Mouse (Mus musculus) kidney, postnatal 25 days (tissue): ENCODE measurements around the gene Usp18.

Experiments used
- DNase-seq, 2 experiments: peaks; one replicate each; pipeline ENCODE4 v3.0.0; 2021; ENCODE audit warnings: mixed read lengths in 2 of 2

Gene Usp18

DNA sequence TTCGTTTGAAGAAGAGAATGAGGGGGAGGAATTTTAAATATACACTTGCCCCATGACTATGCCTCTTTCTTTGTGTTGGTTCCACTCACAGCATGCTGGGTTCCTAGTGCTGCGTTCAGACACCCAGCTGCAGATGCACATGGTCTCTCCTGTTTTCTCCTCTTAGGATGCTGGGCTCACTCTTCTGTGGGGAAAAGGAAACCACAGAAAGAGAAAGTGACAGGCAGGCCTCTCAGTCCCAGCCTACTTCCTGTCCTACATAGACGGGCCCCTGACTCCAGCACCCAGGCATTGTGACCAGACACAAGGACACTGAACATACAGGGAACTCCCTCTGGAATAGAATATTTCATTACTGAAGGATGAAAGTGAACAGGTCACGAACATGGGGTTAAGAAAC is 19.7 kb upstream of the Usp18 start:
- DNase-seq = no peak

DNA sequence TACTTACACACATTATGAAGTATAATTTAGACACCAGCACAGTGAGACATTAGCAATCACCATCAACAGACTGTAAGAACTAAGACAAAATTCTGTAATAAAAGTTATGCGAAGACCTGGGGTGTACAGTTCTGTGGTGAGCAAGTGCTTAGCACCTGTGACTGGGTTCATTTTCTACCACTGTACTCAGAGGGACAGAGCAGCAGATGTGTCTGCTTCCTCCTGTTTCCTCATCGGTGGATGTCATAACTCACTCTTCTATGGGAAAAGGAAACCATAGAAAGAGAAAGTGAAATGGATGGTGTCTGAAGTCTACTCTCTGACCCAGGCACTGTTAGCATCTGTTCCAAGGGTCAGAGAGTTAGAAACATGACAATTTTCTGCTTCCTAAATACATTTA is 19.0 kb upstream of the Usp18 start:
- DNase-seq = no peak

DNA sequence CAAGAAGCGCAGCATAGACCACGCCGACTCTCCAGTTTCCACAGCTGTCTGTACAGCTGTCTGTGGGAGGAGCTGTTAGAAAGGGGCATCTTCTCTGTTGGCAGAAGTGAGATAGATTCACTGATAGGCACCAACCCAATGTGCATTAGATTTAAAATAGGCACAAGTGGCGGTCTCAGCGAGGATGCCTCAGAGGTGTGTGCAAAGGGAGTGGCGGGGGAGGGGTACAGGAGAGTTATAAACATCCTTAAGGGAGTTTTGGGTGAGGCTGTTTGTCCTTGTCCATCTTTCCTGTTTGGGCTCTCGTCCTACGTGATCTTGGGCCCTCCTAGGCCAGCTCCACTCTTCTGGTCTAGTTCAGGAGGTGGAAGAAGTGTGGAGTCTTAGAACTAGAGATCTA is 17.3 kb upstream of the Usp18 start:
- DNase-seq = no peak

DNA sequence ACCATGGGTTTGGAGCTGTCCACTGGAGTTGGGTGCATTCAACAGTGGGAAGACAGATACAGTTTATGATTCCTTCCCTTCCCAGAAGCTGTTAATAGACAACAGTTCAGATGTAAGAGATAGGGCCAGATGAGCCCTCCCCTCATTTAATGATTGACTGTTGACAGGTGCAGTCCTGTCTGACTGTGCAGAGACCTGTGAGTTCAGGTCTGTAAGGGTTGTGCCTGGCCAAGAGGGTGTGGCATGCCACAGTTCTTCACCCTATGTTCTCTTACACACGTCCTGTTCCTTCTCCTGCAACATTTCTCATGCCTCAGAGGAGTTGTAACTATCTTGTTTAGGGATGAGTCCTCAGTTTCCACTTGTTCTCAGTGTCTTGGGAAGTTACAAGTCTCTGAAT is 13.1 kb upstream of the Usp18 start:
- no peak for DNase-seq

DNA sequence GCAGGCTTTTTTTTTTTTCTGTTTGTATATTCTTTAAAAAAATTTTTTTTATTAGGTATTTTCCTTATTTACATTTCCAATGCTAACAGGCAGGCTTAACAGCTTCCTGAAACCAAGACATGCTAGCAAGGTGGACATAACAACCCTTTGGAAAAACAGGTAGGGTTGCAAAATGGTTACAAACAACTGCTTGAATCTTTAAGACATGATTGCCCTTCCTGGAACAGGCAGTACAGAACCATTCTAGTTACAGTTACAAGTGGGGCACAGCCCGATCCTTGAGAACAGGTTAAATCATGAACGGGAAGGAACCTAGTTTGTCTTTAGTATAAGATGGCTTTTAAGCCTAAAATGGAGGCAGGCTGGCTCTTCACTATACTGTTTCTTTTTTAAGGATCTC is 9.3 kb upstream of the Usp18 start:
- no peak for DNase-seq

DNA sequence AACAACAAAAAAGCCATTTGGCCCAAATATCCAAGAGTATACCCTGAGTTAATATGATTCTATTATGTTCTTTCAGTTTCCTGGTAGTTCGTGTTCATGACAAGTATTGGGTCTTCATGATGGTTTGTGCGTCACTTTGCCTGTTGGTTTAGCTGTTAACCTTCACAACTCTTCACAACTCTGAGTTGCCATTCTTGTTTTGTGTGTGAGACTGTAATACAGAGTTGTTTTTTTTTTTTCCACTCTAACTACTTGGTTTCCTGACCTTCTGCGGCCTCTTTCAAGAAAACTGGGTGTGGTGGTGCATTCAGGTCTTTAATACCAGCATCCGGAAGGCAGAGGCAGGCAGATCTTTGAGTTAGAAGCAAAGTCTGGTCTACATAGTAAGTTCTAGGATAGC is 7.5 kb upstream of the Usp18 start:
- DNase-seq = no peak

DNA sequence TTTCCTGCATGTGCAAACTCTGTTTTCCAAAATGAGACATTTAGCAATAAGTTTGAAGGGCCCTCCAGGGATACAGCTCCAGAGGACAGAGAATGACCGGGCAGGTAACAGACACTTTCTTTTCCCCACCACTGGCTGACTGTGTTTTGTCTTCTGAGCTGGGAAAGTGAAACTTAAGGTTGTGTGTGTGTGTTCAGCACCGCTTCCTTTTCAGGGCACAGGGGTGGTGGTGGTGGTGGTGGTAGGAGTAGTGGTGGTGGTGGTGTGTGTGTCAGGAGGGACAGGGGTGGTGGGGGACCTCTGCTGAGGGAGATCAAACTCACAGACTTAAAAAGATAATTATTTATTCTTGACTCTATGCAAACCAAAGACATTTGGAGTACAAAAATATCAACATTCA is 3.9 kb upstream of the Usp18 start:
- no peak for DNase-seq

DNA sequence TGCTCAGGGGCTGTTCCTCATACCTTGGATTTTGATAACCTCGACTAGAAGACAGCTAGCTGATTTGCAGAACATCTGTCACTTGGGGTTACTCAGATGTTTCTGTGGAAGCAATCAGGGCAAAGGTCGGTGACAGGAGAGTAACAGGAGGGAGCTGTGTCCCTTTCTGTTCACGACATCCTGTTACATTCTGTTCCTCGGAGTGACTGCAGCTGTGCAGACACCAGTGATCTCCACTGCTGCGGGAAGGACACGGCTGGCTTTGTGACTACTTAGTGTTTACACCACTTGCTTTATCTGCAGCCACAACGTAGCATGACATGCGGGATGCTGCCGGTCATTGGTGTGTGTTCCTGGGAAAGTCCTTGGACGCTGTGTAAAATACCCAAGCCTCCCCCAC is 2.5 kb upstream of the Usp18 start:
- no peak for DNase-seq

DNA sequence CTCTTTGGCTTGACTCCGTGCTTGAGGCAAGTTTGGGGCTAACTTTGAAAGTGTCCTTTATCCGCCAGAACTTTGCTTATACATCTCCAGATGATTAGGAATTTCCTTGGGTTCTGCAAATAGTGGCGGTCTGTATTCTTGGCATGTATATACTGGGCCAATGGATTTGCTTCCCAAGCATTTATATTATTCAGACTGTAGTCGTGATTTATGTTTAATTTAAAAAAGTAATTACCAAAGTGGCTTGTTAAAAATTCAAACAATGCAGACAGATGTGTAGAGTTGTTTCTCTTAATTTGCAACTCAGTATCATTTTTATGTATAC is 293 bp downstream of the Usp18 start:
- DNase-seq = no peak

DNA sequence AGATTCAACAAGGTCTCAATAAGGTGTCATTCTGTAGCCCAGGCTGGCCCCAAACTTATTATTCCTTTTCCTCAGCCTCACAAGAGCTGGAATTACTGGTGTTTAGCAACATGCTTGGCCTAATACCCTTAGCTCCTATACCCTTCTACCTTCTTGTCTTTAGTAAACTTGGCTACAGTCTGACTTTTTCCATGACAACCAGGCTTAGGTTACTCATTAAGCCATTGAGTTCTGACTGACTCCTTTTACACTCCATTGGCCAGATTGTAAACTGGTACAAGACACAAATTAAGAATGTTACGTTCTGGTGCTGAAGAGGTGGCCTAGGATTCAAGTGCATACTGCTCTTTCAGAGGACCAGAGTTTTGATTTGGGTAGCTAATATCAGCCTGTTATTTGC is 4.7 kb downstream of the Usp18 start:
- no peak for DNase-seq

DNA sequence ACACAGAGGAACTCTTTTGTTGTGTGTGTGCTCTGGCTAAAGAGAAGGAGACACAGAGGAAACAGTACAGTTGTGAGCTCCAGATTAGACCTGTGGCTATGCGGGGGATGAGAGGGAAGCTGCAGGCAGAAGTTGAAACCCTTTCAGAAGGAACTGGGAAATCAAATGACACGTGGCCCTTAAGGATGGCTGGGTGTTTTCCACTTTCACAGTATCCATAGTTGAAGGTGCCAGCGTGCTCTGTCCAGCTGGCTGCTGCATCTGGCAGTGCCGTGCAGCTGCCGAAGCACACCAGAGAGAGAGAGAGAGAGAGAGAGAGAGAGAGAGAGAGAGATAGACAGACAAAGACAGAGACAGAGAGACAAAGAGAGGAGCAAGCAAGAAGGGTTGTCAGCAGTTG is 5.5 kb downstream of the Usp18 start:
- DNase-seq = no peak

DNA sequence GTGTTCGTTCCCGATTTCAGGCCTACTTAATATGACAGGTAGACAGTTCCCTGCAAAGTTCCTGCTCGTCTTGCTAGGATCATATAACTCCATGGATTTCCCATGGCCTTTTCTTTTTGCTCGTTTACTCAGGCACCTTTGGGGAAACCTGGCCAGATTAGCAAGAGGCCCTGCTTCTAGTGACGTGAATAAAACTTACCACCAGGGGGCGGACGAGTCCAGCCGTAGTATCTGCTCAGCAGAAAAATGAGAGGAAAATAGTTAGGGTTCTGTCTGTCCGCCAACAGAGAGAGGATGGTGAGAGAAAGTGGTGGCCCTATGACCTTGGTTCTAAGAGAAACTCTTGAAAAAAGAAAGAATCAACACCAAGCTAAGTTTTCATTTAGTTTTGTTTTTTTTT is 14.8 kb downstream of the Usp18 start:
- DNase-seq = peak; percentile 64 to 90

DNA sequence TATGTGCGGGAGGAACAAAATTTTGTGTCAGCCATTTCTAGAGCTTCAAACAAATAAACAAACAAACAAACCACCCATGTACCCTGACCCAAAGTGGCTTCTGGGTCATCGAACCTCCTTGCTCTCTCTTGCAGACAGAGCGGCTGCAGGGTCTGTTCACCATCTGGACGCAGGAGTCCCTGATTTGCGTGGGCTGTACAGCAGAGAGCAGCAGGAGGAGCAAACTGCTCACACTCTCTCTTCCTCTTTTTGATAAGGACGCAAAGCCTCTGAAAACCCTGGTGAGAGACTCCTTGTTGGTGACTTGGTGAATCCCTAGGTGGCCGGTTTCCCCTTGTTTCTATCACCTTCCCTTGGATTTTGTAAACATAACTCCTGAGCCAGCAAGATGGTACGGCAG is 15.5 kb downstream of the Usp18 start:
- no peak for DNase-seq

DNA sequence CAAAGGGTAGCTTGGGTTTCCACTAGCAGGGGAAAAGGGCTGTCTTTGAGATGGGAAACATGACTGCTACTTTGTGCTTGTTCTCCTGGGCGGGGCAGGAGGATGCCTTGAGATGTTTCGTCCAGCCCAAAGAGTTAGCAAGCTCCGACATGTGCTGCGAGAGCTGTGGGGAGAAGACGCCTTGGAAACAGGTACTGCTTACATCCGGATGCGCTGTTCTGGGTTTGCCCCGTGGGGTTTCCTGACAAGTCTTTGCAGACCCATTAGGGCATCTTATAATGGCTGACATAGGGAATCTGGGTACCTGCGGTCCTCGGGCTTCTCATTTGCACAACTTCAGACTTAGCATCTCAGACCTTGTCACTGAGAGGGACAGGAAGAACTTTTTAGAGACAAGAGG is 16.3 kb downstream of the Usp18 start:
- no peak for DNase-seq

DNA sequence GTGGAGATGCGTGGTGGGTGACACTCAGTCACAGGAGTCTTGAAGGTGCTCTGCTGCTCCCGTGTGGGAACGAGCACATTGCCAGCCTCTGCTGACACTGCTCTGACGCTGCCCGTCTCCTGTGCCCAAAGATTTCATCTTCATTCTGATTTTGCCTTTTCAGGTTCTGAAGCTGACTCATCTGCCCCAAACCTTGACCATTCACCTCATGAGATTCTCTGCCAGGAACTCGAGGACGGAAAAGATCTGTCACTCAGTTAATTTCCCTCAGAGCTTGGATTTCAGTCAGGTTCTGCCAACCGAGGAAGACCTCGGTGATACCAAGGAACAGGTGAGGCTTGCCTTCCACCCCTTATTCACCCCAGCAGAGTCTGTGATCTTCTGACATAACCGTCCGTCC is 16.8 kb downstream of the Usp18 start:
- DNase-seq = no peak

DNA sequence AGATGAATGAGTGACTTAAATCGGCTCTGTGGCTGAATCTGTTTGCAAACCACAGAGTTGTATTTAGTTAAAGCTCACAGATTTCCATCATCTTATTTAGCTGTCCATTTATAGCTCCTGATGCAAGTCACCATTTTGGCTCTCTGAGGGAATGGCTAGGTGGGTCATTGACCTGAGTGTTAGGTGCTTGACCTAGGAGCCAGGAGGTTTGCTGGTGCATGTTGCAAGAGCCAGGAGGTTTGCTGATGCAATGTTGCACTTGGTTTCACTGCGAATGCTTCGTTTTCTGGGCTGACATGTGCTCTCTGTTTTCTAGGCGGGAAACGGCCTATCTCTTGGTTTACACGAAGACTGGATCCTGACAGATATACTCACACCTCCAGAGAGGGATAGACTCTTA is 24.4 kb downstream of the Usp18 start:
- no peak for DNase-seq

DNA sequence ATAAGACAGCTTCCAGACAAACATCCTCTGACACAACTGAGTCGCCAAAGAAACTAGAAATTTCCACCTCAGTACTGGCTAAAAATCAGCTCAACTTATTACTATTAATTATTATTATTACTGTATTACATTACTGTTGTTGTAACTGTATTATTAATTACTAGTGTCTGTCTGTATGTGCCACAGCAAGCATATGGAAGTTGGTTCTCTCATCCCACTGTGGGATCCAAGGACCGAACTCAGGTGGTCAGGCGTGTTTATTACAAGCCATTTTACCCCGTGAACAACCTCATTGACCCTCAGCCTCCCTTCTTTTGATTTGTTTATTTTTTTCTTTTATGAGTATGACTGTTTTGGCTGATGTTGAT is 26.0 kb downstream of the Usp18 start:
- no peak for DNase-seq

DNA sequence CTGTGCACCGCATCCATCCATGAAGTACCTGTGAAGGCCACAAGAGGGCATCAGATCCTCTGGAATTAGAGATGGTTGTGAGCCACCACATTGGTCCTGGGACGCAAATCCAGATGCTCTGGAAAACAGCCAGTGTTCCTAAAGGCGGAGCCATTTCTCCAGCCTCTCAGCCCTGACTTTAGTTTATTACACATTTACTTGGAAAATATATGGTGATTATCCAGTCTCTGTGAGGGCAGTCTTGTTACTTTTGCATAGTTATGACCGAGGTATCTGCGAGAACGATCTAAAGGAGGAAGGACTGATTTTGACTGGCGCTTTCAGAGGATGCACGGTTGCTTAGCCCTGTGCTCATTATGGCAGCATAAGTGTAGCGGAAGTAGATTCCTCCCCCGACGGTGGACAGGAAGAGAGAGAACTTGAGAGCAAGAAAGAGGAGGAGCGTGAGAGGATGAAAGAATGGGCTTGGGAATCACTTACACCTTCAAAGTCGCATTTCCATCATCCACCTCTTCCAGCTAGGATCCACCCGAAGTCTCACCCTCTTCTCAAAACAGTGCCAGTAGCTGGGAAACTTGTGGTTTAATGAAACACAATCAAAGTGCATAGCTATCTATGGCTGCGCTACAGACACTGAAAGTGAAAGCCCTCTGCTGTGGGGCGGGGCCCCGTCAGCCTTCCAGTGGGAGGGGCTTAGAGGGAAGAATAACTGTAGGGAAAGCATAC is 26.5 kb downstream of the Usp18 start:
- peak; percentile 86 to 94 for DNase-seq

DNA sequence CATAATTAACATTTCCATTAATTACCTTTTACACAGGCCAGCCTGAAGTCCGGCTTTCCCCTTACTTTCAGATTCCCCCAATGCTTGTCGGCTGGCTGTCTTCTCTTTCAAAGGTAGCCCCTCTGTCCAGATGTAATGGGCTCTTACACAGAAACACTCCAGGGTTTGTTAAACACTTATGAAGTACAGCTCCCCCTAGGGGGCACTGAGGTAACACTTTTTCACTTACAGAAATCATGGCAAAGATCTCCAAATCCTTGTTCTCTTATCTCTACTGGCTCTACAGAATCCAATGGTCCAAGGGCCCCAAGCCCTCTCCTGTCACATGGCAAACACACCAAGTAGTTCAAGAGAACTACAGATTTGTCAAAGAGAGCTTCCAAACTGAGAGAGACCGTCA is 28.6 kb downstream of the Usp18 start:
- peak in 1 of 2 experiments; percentile 75 for DNase-seq

DNA sequence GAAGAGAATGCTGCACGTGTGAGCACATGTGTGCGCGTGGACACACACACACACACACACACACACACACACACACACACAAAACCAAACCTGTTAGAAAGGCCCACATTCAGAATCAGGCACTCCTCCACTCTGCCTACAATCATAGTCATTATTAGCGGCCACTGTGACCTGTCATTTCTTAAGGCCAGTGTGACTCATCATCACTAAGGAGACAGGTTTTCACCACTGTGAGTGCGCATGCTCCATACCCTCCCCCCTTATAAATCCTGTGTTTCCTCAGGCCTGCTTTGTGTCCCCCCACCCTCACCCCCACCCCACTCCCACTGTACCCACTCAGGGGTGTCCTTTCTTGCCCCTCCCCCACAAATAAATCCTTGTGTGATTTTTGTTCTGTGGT is 38.4 kb downstream of the Usp18 start:
- DNase-seq = no peak

DNA sequence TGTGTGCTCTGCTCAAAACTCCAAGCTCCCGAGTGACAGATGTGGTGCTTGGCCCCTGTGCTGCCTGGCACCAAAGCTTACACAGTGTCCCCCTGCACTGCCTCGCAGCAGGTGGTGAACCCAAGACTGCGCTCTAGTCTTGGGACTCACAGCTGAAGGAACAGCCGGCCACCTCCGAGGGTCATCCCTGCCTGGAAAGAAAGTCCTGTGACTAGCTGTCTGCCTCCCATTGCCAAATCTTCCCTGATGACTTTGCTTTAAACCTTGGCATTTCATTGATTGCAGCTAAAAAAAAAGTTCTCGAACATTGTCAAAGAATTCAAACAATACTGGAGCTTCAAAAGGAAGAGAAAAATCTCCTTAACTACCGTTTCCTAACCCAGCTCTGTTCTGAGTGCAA is 53.6 kb downstream of the Usp18 start:
- DNase-seq = no peak

DNA sequence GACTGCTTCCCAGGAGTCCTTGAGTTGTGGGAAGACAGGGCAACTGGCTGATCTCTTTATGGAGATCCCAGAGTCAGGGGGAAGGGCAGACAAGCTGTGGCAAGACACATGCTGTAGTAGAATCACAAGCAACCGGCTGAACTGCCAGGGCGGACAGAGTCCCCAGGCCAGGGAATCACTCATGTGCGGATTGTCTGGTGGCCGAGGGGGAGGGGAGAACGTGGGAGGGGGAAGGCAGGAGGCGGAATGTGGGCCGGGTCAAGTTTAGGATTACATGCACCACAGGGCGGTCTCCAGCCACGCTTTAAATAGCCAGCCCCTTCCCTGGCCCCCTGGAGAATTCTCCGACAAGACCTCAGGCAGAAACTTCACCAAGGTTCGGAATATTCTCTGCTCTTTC is 54.2 kb downstream of the Usp18 start, which contains the start of gene Slc6a13:
Gene Slc6a13, plus strand, starts transcription at position 274 of the 400 bp plus-strand sequence.
- DNase-seq = peak; percentile 76 to 90

DNA sequence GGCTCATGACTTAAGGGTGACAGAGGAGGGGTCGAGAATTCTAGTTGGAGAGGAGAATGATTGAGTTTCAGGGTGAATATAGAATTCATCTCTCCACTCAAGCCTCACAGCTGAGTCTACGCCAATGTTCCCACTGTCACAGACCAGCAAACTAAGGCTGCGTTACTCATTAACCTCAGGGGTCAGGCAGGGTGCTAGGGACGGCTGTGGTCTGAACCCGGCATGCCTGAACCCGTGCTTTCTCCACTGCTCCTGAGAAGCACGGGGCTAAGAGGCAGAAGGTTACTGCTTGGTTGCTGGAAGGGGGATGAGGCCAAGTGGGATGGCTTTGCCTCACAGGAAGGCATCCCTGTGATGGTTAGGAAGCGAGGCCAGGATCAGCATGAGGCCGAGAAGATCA is 54.8 kb downstream of the Usp18 start:
- peak; percentile 79 to 92 for DNase-seq

DNA sequence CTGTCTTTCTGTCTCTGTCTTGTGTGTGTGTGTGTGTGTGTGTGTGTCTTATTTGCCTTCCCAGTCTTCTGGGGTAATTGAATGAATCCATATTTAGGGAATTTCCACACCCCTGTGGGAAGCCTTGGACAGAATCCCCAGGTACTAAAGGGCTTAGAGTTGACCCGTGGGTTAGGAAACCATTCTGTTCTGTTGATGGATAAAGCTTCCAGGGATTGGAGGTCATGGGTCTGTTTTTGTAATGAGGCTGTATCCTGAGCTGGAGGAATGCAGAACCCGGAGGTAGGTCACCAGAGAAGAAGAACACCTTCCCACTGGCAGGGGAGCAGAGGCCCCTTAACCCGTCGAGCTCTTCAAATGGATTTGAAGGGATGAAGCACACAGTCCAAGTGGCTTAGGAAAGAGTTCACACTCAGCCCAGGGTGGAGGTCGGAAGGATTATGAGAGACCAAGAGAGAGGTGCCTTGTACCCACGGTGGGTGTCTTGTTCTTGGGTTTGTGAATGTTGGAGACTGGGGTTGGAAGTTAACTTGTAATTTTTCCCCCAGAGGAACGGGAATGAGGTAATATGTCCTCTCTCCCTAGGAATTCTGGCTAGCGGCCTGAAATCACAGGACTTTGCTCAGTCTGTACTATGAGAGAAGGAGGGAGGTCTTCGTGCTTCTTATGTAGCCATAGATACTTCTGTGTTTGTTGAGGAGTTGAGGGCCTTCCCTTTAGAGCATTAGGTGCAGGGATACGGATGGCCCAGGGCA is 57.9 kb downstream of the Usp18 start:
- DNase-seq = peak; percentile 77 to 85

DNA sequence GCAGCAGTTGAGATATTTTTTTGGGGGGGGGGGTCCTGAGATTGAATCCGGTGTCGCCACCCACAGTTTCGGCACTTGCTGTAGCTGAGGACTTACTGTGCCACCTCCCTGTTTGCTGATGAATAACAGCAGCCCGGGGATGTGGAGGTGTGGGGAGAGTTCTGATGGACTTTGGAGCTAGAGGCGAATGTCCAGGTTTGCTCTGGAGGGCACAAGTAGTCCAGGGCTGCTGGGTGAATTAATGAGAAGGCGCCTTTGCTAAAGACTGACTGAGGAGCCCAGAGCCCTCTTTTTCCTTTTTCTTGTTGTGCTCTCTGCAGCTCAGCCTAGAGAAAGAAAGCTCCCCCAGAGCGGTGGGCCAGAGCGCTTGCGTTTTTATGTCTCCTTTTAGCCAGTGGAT is 58.9 kb downstream of the Usp18 start:
- DNase-seq = peak; percentile 79 to 91
